ENCODE assay signal across 9 mouse cellular contexts in genomic region chr10:83140258-83140936, GRCm38 (mm10).
DNase-seq lines count a peak whose midpoint lies in the region; ATAC-seq lines count a peak whose summit lies in the region.
"Had no signal": no experiment of that assay in that cellular context is flagged by ENCODE, and none has a peak within 500 bp of the region (broad histone marks: within the 10 kb centered on the region; RNA-seq: fewer than 3 reads in every experiment).

No protein-coding gene starts in this region.

- no peak overlapping the region for H3K4me2 ChIP-seq in kidney, embryonic 14.5 days (replicated peaks; ENCODE audit: low read depth, low read length)
- no peak overlapping the region for H3K4me2 ChIP-seq in hindbrain, embryonic 12.5 days (replicated peaks)
- no peak overlapping the region for H3K4me2 ChIP-seq in neural tube, embryonic 13.5 days
- H3K4me2 ChIP-seq: liver, embryonic 15.5 days had no signal

- H3K9ac ChIP-seq in kidney, embryonic 14.5 days (ENCODE audit: low read depth, low read length) = no peak overlapping the region
- H3K9ac ChIP-seq in hindbrain, embryonic 12.5 days = no peak overlapping the region
- no peak overlapping the region for H3K9ac ChIP-seq in neural tube, embryonic 13.5 days
- H3K9ac ChIP-seq: liver, embryonic 15.5 days had no signal

- no peak overlapping the region for H3K4me3 ChIP-seq in kidney, embryonic 14.5 days (ENCODE audit: low read length)
- H3K4me3 ChIP-seq in brown adipose tissue, adult 24 weeks (ENCODE audit: insufficient read depth, low read depth, low read length) = no peak overlapping the region
- H3K4me3 ChIP-seq in hindbrain, embryonic 12.5 days = no peak overlapping the region
- H3K4me3 ChIP-seq in neural tube, embryonic 13.5 days = no peak overlapping the region
- H3K4me3 ChIP-seq: liver, embryonic 15.5 days had no signal

- no peaks in the 10 kb centered on the region for H3K9me3 ChIP-seq in kidney, embryonic 14.5 days (ENCODE audit: control insufficient read depth, low read length)
- H3K9me3 ChIP-seq in hindbrain, embryonic 12.5 days (replicated peaks) = no peaks in the 10 kb centered on the region
- H3K9me3 ChIP-seq in neural tube, embryonic 13.5 days = no peaks in the 10 kb centered on the region
- H3K9me3 ChIP-seq: liver, embryonic 15.5 days had no signal

- no peak for DNase-seq in kidney, postnatal 14 days
- DNase-seq in urinary bladder, adult 2 months (ENCODE audit: low spot score) = no peak
- no peak for DNase-seq in lung, adult 18-20 months

- H3K4me1 ChIP-seq in kidney, embryonic 14.5 days (ENCODE audit: control insufficient read depth, insufficient read depth, low read length) = peaks cover 22% of the 10 kb centered on the region
- peaks cover 42% of the 10 kb centered on the region for H3K4me1 ChIP-seq in brown adipose tissue, adult 24 weeks (ENCODE audit: control insufficient read depth, insufficient read depth, insufficient read length, low read length)
- H3K4me1 ChIP-seq in hindbrain, embryonic 12.5 days = peaks cover 13% of the 10 kb centered on the region
- peaks cover 47% of the 10 kb centered on the region for H3K4me1 ChIP-seq in neural tube, embryonic 13.5 days (replicated peaks)
- H3K4me1 ChIP-seq: liver, embryonic 15.5 days had no signal

- H3K27me3 ChIP-seq in kidney, embryonic 14.5 days (ENCODE audit: control insufficient read depth, insufficient read depth, low read length) = no peaks in the 10 kb centered on the region
- no peaks in the 10 kb centered on the region for H3K27me3 ChIP-seq in hindbrain, embryonic 12.5 days
- H3K27me3 ChIP-seq in neural tube, embryonic 13.5 days = no peaks in the 10 kb centered on the region
- H3K27me3 ChIP-seq: liver, embryonic 15.5 days had no signal

- H3K27ac ChIP-seq in kidney, embryonic 14.5 days (ENCODE audit: low read depth, low read length) = peak overlapping the region; percentile 24; the same call in 1 of the 2 replicates
- peak overlapping the region; percentile 97 for H3K27ac ChIP-seq in brown adipose tissue, adult 24 weeks (replicated peaks; ENCODE audit: low read depth, low read length)
- no peak overlapping the region for H3K27ac ChIP-seq in hindbrain, embryonic 12.5 days
- H3K27ac ChIP-seq in neural tube, embryonic 13.5 days (replicated peaks) = peak overlapping the region; percentile 39
- H3K27ac ChIP-seq: liver, embryonic 15.5 days had no signal

- ATAC-seq in kidney, embryonic 14.5 days (ENCODE audit: low FRiP score, low TSS enrichment) = no peak
- 0 out of 2 replicates have a peak, but pooled peaks have one; percentile 21 for ATAC-seq in hindbrain, embryonic 12.5 days (ENCODE audit: low FRiP score)
- peak; percentile 54; the same call in 1 of the 2 replicates for ATAC-seq in neural tube, embryonic 13.5 days (ENCODE audit: low read depth)
- ATAC-seq in megakaryocyte progenitor cell, adult 5-6 weeks (replicated peaks; ENCODE audit: poor library complexity) = no peak

- no peaks in the 10 kb centered on the region for H3K36me3 ChIP-seq in kidney, embryonic 14.5 days (ENCODE audit: control insufficient read depth, insufficient read depth, low read length)
- no peaks in the 10 kb centered on the region for H3K36me3 ChIP-seq in hindbrain, embryonic 12.5 days
- H3K36me3 ChIP-seq in neural tube, embryonic 13.5 days = no peaks in the 10 kb centered on the region
- H3K36me3 ChIP-seq: liver, embryonic 15.5 days had no signal

- 57% methylated on average over 16 of the region's 16 CpGs for WGBS in kidney, embryonic 14.5 days
- 65% methylated on average over 16 of the region's 16 CpGs for WGBS in hindbrain, embryonic 12.5 days
- 54% methylated on average over 16 of the region's 16 CpGs for WGBS in neural tube, embryonic 13.5 days

Comparison
In these comparisons a context has a peak if more than half of its experiments do, and no peak if none do; other contexts are left out.
1. ATAC-seq: peak in hindbrain, embryonic 12.5 days (single experiment) and neural tube, embryonic 13.5 days (single experiment); none in kidney, embryonic 14.5 days (single experiment) and megakaryocyte progenitor cell, adult 5-6 weeks (single experiment).